Mouse (Mus musculus) limb, embryonic 14.5 days (tissue): Measurements from ENCODE around the gene Fbxl19. TPM values are rescaled to one million over a fixed set of nuclear protein-coding genes. Genes with fewer than 3 reads are reported as not detected.

Source experiments
- ATAC-seq: fragments of 200-750 bp; cut with Nextera tagmentation; 2 replicates; pipeline ENCODE4 v1.8.0; 2017; ENCODE audit warnings: low read depth, moderate number of reproducible peaks, moderate TSS enrichment; ENCODE audit not compliant: low FRiP score
- DNase-seq: peaks from one replicate; pipeline ENCODE4 v3.0.0-alpha.2; 2015; ENCODE audit warnings: low spot score
- H3K27ac ChIP-seq: fragments of 300-500 bp; sonication (generic); replicated peaks from 2 replicates; pipeline ENCODE4 v1.5.1; 2014; ENCODE audit warnings: low read depth, mild to moderate bottlenecking, low read length, moderate library complexity, mixed read lengths
- H3K27me3 ChIP-seq: fragments of 300-500 bp; sonication (generic); 2 replicates; pipeline ENCODE4 v1.6.1; 2014; ENCODE audit warnings: low read length, mixed read lengths; ENCODE audit not compliant: control insufficient read depth, insufficient read depth
- H3K36me3 ChIP-seq: fragments of 300-500 bp; sonication (generic); 2 replicates; pipeline ENCODE4 v1.6.1; 2014; ENCODE audit warnings: mild to moderate bottlenecking, low read length, moderate library complexity, mixed read lengths; ENCODE audit not compliant: control insufficient read depth, insufficient read depth
- H3K4me1 ChIP-seq: fragments of 300-500 bp; sonication (generic); 2 replicates; pipeline ENCODE4 v1.6.1; 2014; ENCODE audit warnings: antibody characterized with exemption, low read length, mixed read lengths; ENCODE audit not compliant: control insufficient read depth, insufficient read depth
- H3K4me2 ChIP-seq: fragments of 300-500 bp; sonication (generic); replicated peaks from 2 replicates; pipeline ENCODE4 v1.6.1; 2014; ENCODE audit warnings: low read depth, mild to moderate bottlenecking, low read length, moderate library complexity; ENCODE audit not compliant: severe bottlenecking
- H3K4me3 ChIP-seq: fragments of 300-500 bp; sonication (generic); replicated peaks from 2 replicates; pipeline ENCODE4 v1.5.1; 2014; ENCODE audit warnings: low read length
- H3K9ac ChIP-seq: fragments of 300-500 bp; sonication (generic); 2 replicates; pipeline ENCODE4 v1.6.1; 2014; ENCODE audit warnings: mild to moderate bottlenecking, low read depth, low read length, moderate library complexity; ENCODE audit not compliant: severe bottlenecking
- H3K9me3 ChIP-seq: fragments of 300-500 bp; sonication (generic); 2 replicates; pipeline ENCODE4 v1.6.1; 2016; ENCODE audit warnings: low read length; ENCODE audit not compliant: control insufficient read depth
- POLR2A ChIP-seq: fragments of 200-500 bp; IDR thresholded peaks from 2 replicates; pipeline ENCODE4 v1.8.0; 2012; ENCODE audit warnings: inconsistent platforms, mild to moderate bottlenecking, moderate library complexity, borderline replicate concordance; ENCODE audit not compliant: insufficient read depth, insufficient read length; ENCODE audit errors: extremely low read depth
- WGBS: fragments of 180-500 bp; shearing (Covaris S2); extraction: QIAGEN DNeasy Blood & Tissue Kit; methylation state at CpG from one replicate; pipeline ENCODE4 v1.1.7; 2014; 5-methylcytosine and 5-hydroxymethylcytosine counted together
- polyA plus RNA-seq, 2 experiments: library from polyadenylated mRNA; depleted of rRNA in 1 of 2; stranded (reverse) in 1 of 2; unstranded in 1 of 2; fragments of >200 nt; fragmentation: Nextera tagmentation in 1 of 2; extraction: Ambion mirVana in 1 of 2; gene quantifications; 2 replicates each; pipeline versions ENCODE4 v1.2.1 to v1.2.3; 2012 to 2014

The Fbxl19 gene
- polyA plus RNA-seq, 2 experiments, result 4.4 to 64.5 TPM

DNA sequence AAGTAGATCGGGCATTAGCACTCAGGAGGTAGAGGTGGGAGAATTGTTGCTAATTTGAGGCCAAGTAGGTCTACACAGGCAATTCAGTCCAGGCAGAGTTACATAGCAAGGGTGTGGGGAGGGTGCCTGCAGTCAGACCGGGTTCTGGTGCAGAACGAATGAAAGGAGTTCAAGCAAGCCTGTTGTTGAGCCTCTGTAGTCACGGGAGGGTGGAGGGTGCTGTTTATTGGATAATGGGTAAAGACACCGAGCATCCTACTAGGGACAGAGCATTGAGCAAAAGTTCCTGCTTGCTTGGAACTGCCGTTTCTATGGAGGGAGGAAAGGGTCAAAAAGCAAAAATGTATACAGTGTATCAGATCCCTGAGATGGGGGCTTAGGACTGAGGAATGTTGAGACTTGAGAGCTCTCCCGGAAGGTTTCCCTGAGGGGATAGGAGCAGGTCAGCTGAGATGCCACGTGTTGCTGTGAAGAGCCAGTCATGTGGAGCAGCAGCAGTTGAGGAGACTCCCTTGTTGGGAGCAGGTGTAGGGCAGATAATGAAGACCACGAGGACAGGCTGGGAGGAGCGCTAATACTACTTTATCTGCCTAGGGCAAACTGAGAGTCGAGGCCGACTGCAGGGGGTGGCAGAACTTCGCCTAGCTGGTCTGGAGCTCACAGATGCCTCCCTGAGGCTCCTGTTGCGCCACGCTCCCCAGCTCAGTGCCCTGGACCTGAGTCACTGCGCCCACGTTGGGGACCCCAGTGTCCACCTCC lies 22.7 kb downstream of the Fbxl19 start:
- no peak for TF ChIP-seq POLR2A
- Histone ChIP-seq H3K4me3 (no peak overlapping the region), H3K9ac (no peak overlapping the region), H3K27ac (no peak overlapping the region), H3K27me3 (no peaks in the 10 kb centered on the region), H3K36me3 (peaks cover 63% of the 10 kb centered on the region), H3K9me3 (no peaks in the 10 kb centered on the region), H3K4me2 (no peak overlapping the region), H3K4me1 (peaks cover 10% of the 10 kb centered on the region)
- ATAC-seq (no peak), DNase-seq (no peak)
- WGBS, result 77% methylated on average over 17 of the region's 17 CpGs

DNA sequence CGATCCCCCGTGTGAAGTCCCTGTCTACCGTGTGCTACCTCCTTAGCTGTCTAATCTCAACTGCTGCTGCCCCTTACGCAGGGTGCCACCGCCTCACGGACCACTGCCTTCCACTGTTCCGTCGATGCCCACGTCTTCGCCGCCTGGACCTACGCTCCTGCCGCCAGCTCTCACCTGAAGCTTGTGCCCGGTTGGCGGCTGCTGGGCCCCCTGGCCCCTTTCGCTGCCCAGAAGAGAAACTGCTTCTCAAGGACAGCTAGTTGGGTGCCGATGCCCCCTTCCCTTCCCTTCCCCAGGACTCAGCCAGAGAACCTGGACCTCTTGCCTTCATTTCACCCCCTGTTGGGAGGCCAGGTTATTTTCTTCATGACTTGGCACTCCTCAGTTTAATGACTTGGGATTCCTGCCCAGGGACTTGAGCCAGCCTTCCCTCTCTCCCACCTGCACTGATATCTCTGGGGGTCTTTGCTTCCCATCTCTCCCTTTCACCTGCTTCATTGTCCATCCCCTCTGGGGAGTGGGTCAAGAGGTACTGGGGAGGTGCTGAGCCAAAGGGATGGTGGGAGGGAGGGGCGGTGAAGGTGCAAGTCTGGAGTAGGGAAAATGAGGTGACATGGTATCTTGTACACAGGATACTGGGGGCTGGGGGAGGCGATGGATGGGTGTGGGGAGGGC lies 23.5 kb downstream of the Fbxl19 start:
- no peak overlapping the region for H3K4me3 ChIP-seq
- H3K9ac ChIP-seq, result no peak overlapping the region

DNA sequence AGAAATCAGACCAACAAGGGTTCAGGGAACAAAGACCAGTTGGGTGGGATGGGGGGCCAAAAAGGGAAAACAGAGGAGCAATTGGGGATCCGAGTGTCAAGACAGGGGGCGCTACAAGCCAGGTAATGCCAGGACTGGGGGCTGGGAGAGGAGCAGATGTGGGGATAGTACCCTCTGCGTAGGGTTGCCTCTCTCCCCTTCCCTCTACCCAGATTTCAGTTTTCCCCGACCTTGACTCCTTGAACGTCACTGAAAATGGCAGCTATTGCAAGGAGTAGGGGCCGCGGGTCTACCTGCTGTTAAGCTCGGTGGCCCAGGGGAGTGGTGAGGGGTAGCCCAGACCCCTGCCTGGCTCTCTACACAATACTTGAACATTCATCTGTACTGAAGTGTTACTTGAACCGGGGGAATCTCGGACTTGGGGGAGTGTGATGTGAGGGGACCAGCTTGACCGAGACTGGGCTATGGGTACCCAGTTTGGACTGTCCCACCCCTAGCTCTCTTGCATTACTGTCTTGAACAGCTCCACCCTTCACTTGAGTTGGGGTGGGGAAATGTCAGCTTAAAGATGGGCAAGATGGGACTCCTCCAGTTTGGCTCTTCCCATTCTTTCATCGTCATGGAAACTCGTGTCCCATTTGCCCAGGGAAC lies 24.1 kb downstream of the Fbxl19 start:
- H3K9ac ChIP-seq, result no peak overlapping the region
- peak; percentile 27 for DNase-seq
- no peak overlapping the region for H3K4me2 ChIP-seq
- 52% methylated on average over 13 of the region's 13 CpGs for WGBS
- peaks cover 51% of the 10 kb centered on the region for H3K36me3 ChIP-seq
- no peaks in the 10 kb centered on the region for H3K27me3 ChIP-seq
- H3K4me1 ChIP-seq, result peaks cover 10% of the 10 kb centered on the region
- TF ChIP-seq POLR2A, result no peak
- no peak for ATAC-seq
- no peaks in the 10 kb centered on the region for H3K9me3 ChIP-seq
- H3K27ac ChIP-seq, result peak overlapping the region; percentile 53
- H3K4me3 ChIP-seq, result peak overlapping the region; percentile 70

More for the DNA sequence above, 23.5 kb downstream of the Fbxl19 start:
- Histone ChIP-seq H3K9me3 (no peaks in the 10 kb centered on the region), H3K4me2 (no peak overlapping the region), H3K27ac (no peak overlapping the region), H3K4me1 (peaks cover 10% of the 10 kb centered on the region), H3K36me3 (peaks cover 56% of the 10 kb centered on the region), H3K27me3 (no peaks in the 10 kb centered on the region)
- no peak for DNase-seq
- no peak for TF ChIP-seq POLR2A
- 91% methylated on average over 19 of the region's 19 CpGs for WGBS
- ATAC-seq, result no peak

DNA sequence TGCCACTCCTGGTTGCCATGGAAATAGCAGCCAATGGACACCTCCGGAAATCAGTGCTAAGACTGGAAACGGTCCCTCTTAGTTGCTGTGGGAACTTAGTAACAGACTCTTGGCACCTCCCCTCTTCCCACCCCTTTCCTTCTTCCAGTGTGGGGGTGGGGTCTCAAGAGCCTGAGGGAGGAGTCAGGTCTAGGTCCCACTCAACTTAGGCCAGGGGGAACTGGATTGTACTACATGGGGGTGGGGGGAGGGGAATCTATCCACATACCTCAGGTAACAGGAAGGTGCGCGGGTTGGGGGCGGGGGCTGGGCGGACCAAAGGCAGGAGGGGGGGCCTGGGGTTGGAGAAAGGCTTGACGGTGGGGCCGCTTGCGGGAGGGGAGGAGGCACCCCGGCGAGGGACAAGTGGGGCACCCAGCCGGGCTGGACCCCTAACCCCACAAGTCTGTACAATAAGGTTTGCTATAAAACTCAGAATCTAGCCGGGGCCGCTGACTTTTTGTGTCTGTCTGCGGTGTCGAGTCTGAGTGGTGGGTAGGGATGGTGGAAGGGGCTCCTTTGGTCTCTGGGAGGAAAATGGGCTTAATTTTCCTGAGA lies 24.8 kb downstream of the Fbxl19 start:
- peak; percentile 89 for ATAC-seq
- WGBS, result under 1% methylated on average over 16 of the region's 16 CpGs
- no peaks in the 10 kb centered on the region for H3K27me3 ChIP-seq

DNA sequence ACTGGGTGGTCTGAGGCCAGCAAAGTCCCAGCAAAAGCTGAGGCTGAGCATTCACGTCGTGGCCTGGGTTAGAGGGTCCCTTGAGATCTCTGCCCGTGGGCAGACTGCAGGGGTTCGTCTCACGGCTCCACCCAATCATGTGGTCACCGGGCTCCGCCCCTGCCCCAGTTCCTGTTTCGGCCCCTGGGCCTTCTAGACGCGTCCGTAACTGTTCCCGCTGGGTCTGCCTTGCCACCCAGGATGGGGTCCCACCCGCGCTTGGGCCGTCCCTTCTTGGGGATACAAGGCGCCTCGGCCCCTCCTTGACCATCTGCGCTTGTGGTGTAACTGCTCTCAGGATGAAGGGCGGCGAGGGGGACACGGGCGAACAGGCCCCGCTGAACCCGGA lies 25.3 kb downstream of the Fbxl19 start, which contains the start of gene Orai3:
Gene Orai3, plus strand, starts transcription at position 165 of the 388 bp plus-strand sequence.
- H3K27me3 ChIP-seq, result no peaks in the 10 kb centered on the region
- peak within 1 kb of the TSS; percentile 81 for H3K9ac ChIP-seq
- peak; percentile 54; the same call in 1 of the 2 replicates for TF ChIP-seq POLR2A
- H3K4me3 ChIP-seq, result peak within 1 kb of the TSS; percentile 70
- ATAC-seq (peak; percentile 64), DNase-seq (peak; percentile 89)
- H3K4me2 ChIP-seq, result peak within 1 kb of the TSS; percentile 92
- H3K9me3 ChIP-seq, result no peaks in the 10 kb centered on the region
- peaks cover 10% of the 10 kb centered on the region for H3K4me1 ChIP-seq
- H3K36me3 ChIP-seq, result peaks cover 39% of the 10 kb centered on the region
- WGBS, result 0% methylated on average over 24 of the region's 24 CpGs
- peak within 1 kb of the TSS; percentile 94 for H3K27ac ChIP-seq

More for the DNA sequence above, 24.8 kb downstream of the Fbxl19 start:
- Histone ChIP-seq H3K9ac (peak overlapping the region; percentile 81), H3K36me3 (peaks cover 44% of the 10 kb centered on the region), H3K4me3 (peak overlapping the region; percentile 70), H3K4me2 (peak overlapping the region; percentile 92), H3K9me3 (no peaks in the 10 kb centered on the region), H3K4me1 (peaks cover 10% of the 10 kb centered on the region), H3K27ac (peak overlapping the region; percentile 94)
- peak; percentile 99 for DNase-seq
- TF ChIP-seq POLR2A, result no peak
